11 mouse cellular contexts compared by ENCODE assay signal in genomic region chr16:84876082-84876481, GRCm38 (mm10). TPM values are rescaled to one million over a fixed set of nuclear protein-coding genes. Genes with fewer than 3 reads are reported as not detected.
DNase-seq lines count a peak whose midpoint lies in the region; ATAC-seq and TF ChIP-seq lines count a peak whose summit lies in the region.
"Had no signal": no experiment of that assay in that cellular context is flagged by ENCODE, and none has a peak within 500 bp of the region (broad histone marks: within the 10 kb centered on the region; RNA-seq: fewer than 3 reads in every experiment).

No protein-coding gene starts in this region.

- H3K27ac ChIP-seq in kidney, embryonic 15.5 days, result no peak overlapping the region
- H3K27ac ChIP-seq in midbrain, embryonic 13.5 days, result no peak overlapping the region
- H3K27ac ChIP-seq in midbrain, embryonic 16.5 days (ENCODE audit: low read length), result no peak overlapping the region
- no peak overlapping the region for H3K27ac ChIP-seq in hindbrain, embryonic 14.5 days
- no peak overlapping the region for H3K27ac ChIP-seq in midbrain, postnatal 0 days (ENCODE audit: low read depth, low read length)
- H3K27ac ChIP-seq in heart, embryonic 11.5 days (ENCODE audit: low read depth, low read length), result no peak overlapping the region
- H3K27ac ChIP-seq: heart, adult 2 months had no signal

- peak overlapping the region; percentile 55 for H3K4me2 ChIP-seq in kidney, embryonic 15.5 days
- H3K4me2 ChIP-seq in midbrain, embryonic 13.5 days (replicated peaks), result no peak overlapping the region
- H3K4me2 ChIP-seq in midbrain, embryonic 16.5 days (ENCODE audit: low read length), result no peak overlapping the region
- H3K4me2 ChIP-seq in hindbrain, embryonic 14.5 days (replicated peaks), result no peak overlapping the region
- H3K4me2 ChIP-seq in midbrain, postnatal 0 days (ENCODE audit: low read depth, low read length, poor library complexity, severe bottlenecking), result no peak overlapping the region
- H3K4me2 ChIP-seq in heart, embryonic 11.5 days, result no peak overlapping the region

- H3K9me3 ChIP-seq in kidney, embryonic 15.5 days (replicated peaks), result no peaks in the 10 kb centered on the region
- no peaks in the 10 kb centered on the region for H3K9me3 ChIP-seq in midbrain, embryonic 13.5 days
- no peaks in the 10 kb centered on the region for H3K9me3 ChIP-seq in midbrain, embryonic 16.5 days (replicated peaks; ENCODE audit: control insufficient read depth, low read length, poor library complexity, severe bottlenecking)
- no peaks in the 10 kb centered on the region for H3K9me3 ChIP-seq in hindbrain, embryonic 14.5 days (ENCODE audit: control insufficient read depth, low read length)
- no peaks in the 10 kb centered on the region for H3K9me3 ChIP-seq in midbrain, postnatal 0 days (ENCODE audit: low read length)
- no peaks in the 10 kb centered on the region for H3K9me3 ChIP-seq in heart, embryonic 11.5 days (replicated peaks; ENCODE audit: control insufficient read depth, low read length)

- no peak for TF ChIP-seq CTCF in midbrain, postnatal 0 days (IDR thresholded peaks at IDR 0.05)

- no peak overlapping the region for H3K9ac ChIP-seq in kidney, embryonic 15.5 days
- no peak overlapping the region for H3K9ac ChIP-seq in midbrain, embryonic 13.5 days (replicated peaks)
- H3K9ac ChIP-seq in midbrain, embryonic 16.5 days (ENCODE audit: low read depth, low read length), result no peak overlapping the region
- no peak overlapping the region for H3K9ac ChIP-seq in hindbrain, embryonic 14.5 days
- no peak overlapping the region for H3K9ac ChIP-seq in midbrain, postnatal 0 days (replicated peaks; ENCODE audit: low read length, poor library complexity, severe bottlenecking)
- H3K9ac ChIP-seq in heart, embryonic 11.5 days (ENCODE audit: low read depth, low read length), result no peak overlapping the region

- H3K4me3 ChIP-seq in kidney, embryonic 15.5 days (replicated peaks), result no peak overlapping the region
- H3K4me3 ChIP-seq in midbrain, embryonic 13.5 days (replicated peaks), result no peak overlapping the region
- H3K4me3 ChIP-seq in midbrain, embryonic 16.5 days (ENCODE audit: low read depth, low read length), result no peak overlapping the region
- no peak overlapping the region for H3K4me3 ChIP-seq in hindbrain, embryonic 14.5 days (replicated peaks; ENCODE audit: low read length)
- H3K4me3 ChIP-seq in midbrain, postnatal 0 days (ENCODE audit: low read depth, low read length), result no peak overlapping the region
- H3K4me3 ChIP-seq in heart, embryonic 11.5 days (ENCODE audit: low read depth, low read length), result no peak overlapping the region
- H3K4me3 ChIP-seq: heart, adult 2 months had no signal

- WGBS in kidney, embryonic 15.5 days, result 51% methylated on average over 8 of the region's 8 CpGs
- WGBS in midbrain, embryonic 13.5 days, result 48% methylated on average over 8 of the region's 8 CpGs
- 38% methylated on average over 8 of the region's 8 CpGs for WGBS in midbrain, embryonic 16.5 days
- 33% methylated on average over 8 of the region's 8 CpGs for WGBS in hindbrain, embryonic 14.5 days
- 38% methylated on average over 8 of the region's 8 CpGs for WGBS in midbrain, postnatal 0 days
- WGBS in heart, embryonic 11.5 days (ENCODE audit: insufficient replicate concordance), result 57% methylated on average over 8 of the region's 8 CpGs

- DNase-seq in kidney, postnatal 14 days, result no peak
- DNase-seq in hindbrain, embryonic 14.5 days (ENCODE audit: low spot score), result peak; percentile 42
- peak; percentile 40 for DNase-seq in midbrain, postnatal 0 days (ENCODE audit: low spot score)
- no peak for DNase-seq in heart, postnatal 14 days
- DNase-seq: cerebellum, postnatal 36 days; heart, adult 2 months had no signal

- H3K4me1 ChIP-seq in kidney, embryonic 15.5 days, result peaks cover 10% of the 10 kb centered on the region; the same call in 1 of the 2 replicates
- peaks cover 8% of the 10 kb centered on the region for H3K4me1 ChIP-seq in midbrain, embryonic 13.5 days (replicated peaks)
- peaks cover 4% of the 10 kb centered on the region; the same call in 1 of the 2 replicates for H3K4me1 ChIP-seq in midbrain, embryonic 16.5 days (ENCODE audit: control insufficient read depth, insufficient read depth, low read length)
- peaks cover 4% of the 10 kb centered on the region; the same call in 1 of the 2 replicates for H3K4me1 ChIP-seq in hindbrain, embryonic 14.5 days (replicated peaks; ENCODE audit: control insufficient read depth, insufficient read depth, low read length)
- H3K4me1 ChIP-seq in midbrain, postnatal 0 days (ENCODE audit: insufficient read depth, low read length), result no peaks in the 10 kb centered on the region
- H3K4me1 ChIP-seq in heart, embryonic 11.5 days (ENCODE audit: control insufficient read depth, insufficient read depth, low read length), result no peaks in the 10 kb centered on the region

- 0 out of 2 replicates have a peak, but pooled peaks have one; percentile 43 for ATAC-seq in kidney, embryonic 15.5 days (replicated peaks; ENCODE audit: low FRiP score)
- peak; percentile 66 for ATAC-seq in midbrain, embryonic 13.5 days
- ATAC-seq in midbrain, embryonic 16.5 days, result no peak
- peak; percentile 49; the same call in 1 of the 2 replicates for ATAC-seq in hindbrain, embryonic 14.5 days (ENCODE audit: low FRiP score)
- no peak for ATAC-seq in midbrain, postnatal 0 days (ENCODE audit: low FRiP score)
- no peak for ATAC-seq in heart, embryonic 11.5 days (replicated peaks; ENCODE audit: insufficient number of reproducible peaks, low FRiP score, low TSS enrichment)

- H3K27me3 ChIP-seq in kidney, embryonic 15.5 days, result no peaks in the 10 kb centered on the region
- H3K27me3 ChIP-seq in midbrain, embryonic 13.5 days, result no peaks in the 10 kb centered on the region
- no peaks in the 10 kb centered on the region for H3K27me3 ChIP-seq in midbrain, embryonic 16.5 days (ENCODE audit: control insufficient read depth, insufficient read depth, low read depth, low read length)
- H3K27me3 ChIP-seq in hindbrain, embryonic 14.5 days (ENCODE audit: control insufficient read depth, insufficient read depth, low read length), result no peaks in the 10 kb centered on the region
- no peaks in the 10 kb centered on the region for H3K27me3 ChIP-seq in midbrain, postnatal 0 days (ENCODE audit: insufficient read depth, low read length)
- no peaks in the 10 kb centered on the region for H3K27me3 ChIP-seq in heart, embryonic 11.5 days (ENCODE audit: control insufficient read depth, insufficient read depth, low read length)
- H3K27me3 ChIP-seq: CH12.LX had no signal

- H3K36me3 ChIP-seq in kidney, embryonic 15.5 days, result no peaks in the 10 kb centered on the region
- no peaks in the 10 kb centered on the region for H3K36me3 ChIP-seq in midbrain, embryonic 13.5 days
- no peaks in the 10 kb centered on the region for H3K36me3 ChIP-seq in midbrain, embryonic 16.5 days (ENCODE audit: control insufficient read depth, insufficient read depth, low read length)
- no peaks in the 10 kb centered on the region for H3K36me3 ChIP-seq in hindbrain, embryonic 14.5 days (replicated peaks; ENCODE audit: control insufficient read depth, insufficient read depth)
- no peaks in the 10 kb centered on the region for H3K36me3 ChIP-seq in midbrain, postnatal 0 days (ENCODE audit: insufficient read depth, low read length)
- H3K36me3 ChIP-seq in heart, embryonic 11.5 days (ENCODE audit: control insufficient read depth, insufficient read depth, low read length), result no peaks in the 10 kb centered on the region

- intact Hi-C loops in heart, postnatal 14 days (cut with DNase I), result loop anchor here (5.0 kb wide), 1 partner anchor 801 kb away; no protein-coding TSS in a partner anchor

RNA-seq across cellular contexts. Expression of gene Atp5j, which starts 40.7 kb away (rescaled TPM):
- 1,003 and 1,100 TPM in 2 replicates for polyA plus RNA-seq in kidney, embryonic 15.5 days (2015; fragmentation: Nextera tagmentation; extraction: Ambion mirVana)
- 827 and 861 TPM in 2 replicates for polyA plus RNA-seq in midbrain, embryonic 13.5 days (2015; fragmentation: Nextera tagmentation; extraction: Ambion mirVana)
- polyA plus RNA-seq in midbrain, embryonic 16.5 days (2015; fragmentation: Nextera tagmentation; extraction: Ambion mirVana), result 689 and 704 TPM in 2 replicates
- polyA plus RNA-seq in hindbrain, embryonic 14.5 days (2014; fragmentation: Nextera tagmentation; extraction: Ambion mirVana), result 757 and 881 TPM in 2 replicates
- 124 and 125 TPM in 2 replicates for total RNA-seq in midbrain, postnatal 0 days (2014; rRNA removed)
- polyA plus RNA-seq in midbrain, postnatal 0 days (2015; fragmentation: Nextera tagmentation; extraction: Ambion mirVana), result 880 and 907 TPM in 2 replicates
- polyA plus RNA-seq in heart, embryonic 11.5 days (2014; fragmentation: Nextera tagmentation; extraction: Ambion mirVana), result 1,388 and 1,414 TPM in 2 replicates
- 1,000 to 10,000 TPM; 1,607 to 1,650 TPM for total RNA-seq in heart, postnatal 14 days (2021)

RNA-seq across cellular contexts. Expression of gene Gabpa, which starts 41.4 kb away (rescaled TPM):
- 39.4 and 39.5 TPM in 2 replicates for polyA plus RNA-seq in kidney, embryonic 15.5 days (2015; fragmentation: Nextera tagmentation; extraction: Ambion mirVana)
- 22.8 and 23.4 TPM in 2 replicates for polyA plus RNA-seq in midbrain, embryonic 13.5 days (2015; fragmentation: Nextera tagmentation; extraction: Ambion mirVana)
- 17.1 and 18.4 TPM in 2 replicates for polyA plus RNA-seq in midbrain, embryonic 16.5 days (2015; fragmentation: Nextera tagmentation; extraction: Ambion mirVana)
- polyA plus RNA-seq in hindbrain, embryonic 14.5 days (2014; fragmentation: Nextera tagmentation; extraction: Ambion mirVana), result 20.3 and 21.8 TPM in 2 replicates
- total RNA-seq in midbrain, postnatal 0 days (2014; rRNA removed), result 17.9 and 22.6 TPM in 2 replicates
- 7.8 and 8.5 TPM in 2 replicates for polyA plus RNA-seq in midbrain, postnatal 0 days (2015; fragmentation: Nextera tagmentation; extraction: Ambion mirVana)
- 35.3 and 41.6 TPM in 2 replicates for polyA plus RNA-seq in heart, embryonic 11.5 days (2014; fragmentation: Nextera tagmentation; extraction: Ambion mirVana)
- total RNA-seq in heart, postnatal 14 days (2021), result 10 to 100 TPM; 41.5 to 43.8 TPM

Comparison
In these comparisons a context has a peak if more than half of its experiments do, and no peak if none do; other contexts are left out.
1. ATAC-seq: peak in kidney, embryonic 15.5 days (single experiment), midbrain, embryonic 13.5 days (single experiment) and hindbrain, embryonic 14.5 days (single experiment); none in midbrain, embryonic 16.5 days (single experiment), midbrain, postnatal 0 days (single experiment) and heart, embryonic 11.5 days (single experiment).
2. DNase-seq: peak in hindbrain, embryonic 14.5 days (single experiment) and midbrain, postnatal 0 days (single experiment); none in kidney, postnatal 14 days (single experiment) and heart, postnatal 14 days (0 of 2).